Mouse (Mus musculus): ENCODE results near the gene Zfp638. TPM values are rescaled to one million over a fixed set of nuclear protein-coding genes. Genes with fewer than 3 reads are reported as not detected.

The Zfp638 gene
- total and polyA plus RNA-seq, 2 experiments from 2014 or later, result 31.9 to 40.4 TPM

GRCm38 (mm10) chr6:83906659-83907058 lies 39.8 kb downstream of the Zfp638 start:
- no peak overlapping the region for H3K4me3 ChIP-seq (ENCODE audit: low read depth, low read length)
- TF ChIP-seq EP300 (IDR thresholded peaks at IDR 0.05; ENCODE audit: low read depth), result no peak
- TF ChIP-seq CTCF (IDR thresholded peaks at IDR 0.05; ENCODE audit: low read depth), result no peak
- ATAC-seq (ENCODE audit: insufficient read depth, low read depth) (no peak), DNase-seq (ENCODE audit: low spot score) (no peak)
- no peak overlapping the region for H3K4me2 ChIP-seq (ENCODE audit: low read depth, low read length)
- H3K4me1 ChIP-seq (ENCODE audit: control insufficient read depth, insufficient read depth), result no peaks in the 10 kb centered on the region
- H3K9ac ChIP-seq (replicated peaks; ENCODE audit: low read depth, low read length), result no peak overlapping the region
- H3K27ac ChIP-seq (ENCODE audit: low read depth), result no peak overlapping the region
- H3K9me3 ChIP-seq (replicated peaks; ENCODE audit: control insufficient read depth, low read length), result no peaks in the 10 kb centered on the region
- no peaks in the 10 kb centered on the region for H3K27me3 ChIP-seq (ENCODE audit: control insufficient read depth, insufficient read depth, low read length)
- H3K36me3 ChIP-seq (replicated peaks; ENCODE audit: control insufficient read depth, insufficient read depth, low read length), result no peaks in the 10 kb centered on the region

DNA sequence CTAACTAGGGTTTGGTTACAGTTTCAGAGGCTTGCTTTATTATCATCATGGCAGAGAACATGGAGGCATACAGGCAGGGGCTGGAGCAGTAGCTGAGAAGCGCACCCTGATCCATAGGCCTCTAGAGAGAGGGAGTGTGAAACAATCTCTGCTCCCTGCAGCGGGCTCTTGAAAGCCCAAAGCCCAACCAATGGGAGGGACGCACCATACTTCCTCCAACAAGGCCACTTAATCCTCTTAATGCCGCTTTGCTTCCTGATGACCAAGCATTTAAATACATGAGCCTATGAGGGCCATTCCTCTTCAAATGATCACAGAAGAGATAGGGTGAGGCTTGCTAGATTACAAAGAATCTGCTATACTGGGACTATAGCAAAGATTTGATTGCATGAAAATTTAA lies 41.5 kb downstream of the Zfp638 start:
- no peak overlapping the region for H3K4me3 ChIP-seq (ENCODE audit: low read depth, low read length)
- ATAC-seq (ENCODE audit: insufficient read depth, low read depth) (no peak), DNase-seq (ENCODE audit: low spot score) (no peak)
- no peak for TF ChIP-seq CTCF (IDR thresholded peaks at IDR 0.05; ENCODE audit: low read depth)
- no peak for TF ChIP-seq EP300 (IDR thresholded peaks at IDR 0.05; ENCODE audit: low read depth)
- WGBS, result 31% methylated on average over 4 of the region's 4 CpGs
- no peaks in the 10 kb centered on the region for H3K27me3 ChIP-seq (ENCODE audit: control insufficient read depth, insufficient read depth, low read length)
- H3K9ac ChIP-seq (replicated peaks; ENCODE audit: low read depth, low read length), result no peak overlapping the region
- H3K4me1 ChIP-seq (ENCODE audit: control insufficient read depth, insufficient read depth), result no peaks in the 10 kb centered on the region
- H3K4me2 ChIP-seq (ENCODE audit: low read depth, low read length), result no peak overlapping the region
- no peaks in the 10 kb centered on the region for H3K9me3 ChIP-seq (replicated peaks; ENCODE audit: control insufficient read depth, low read length)
- no peaks in the 10 kb centered on the region for H3K36me3 ChIP-seq (replicated peaks; ENCODE audit: control insufficient read depth, insufficient read depth, low read length)
- no peak overlapping the region for H3K27ac ChIP-seq (ENCODE audit: low read depth)

DNA sequence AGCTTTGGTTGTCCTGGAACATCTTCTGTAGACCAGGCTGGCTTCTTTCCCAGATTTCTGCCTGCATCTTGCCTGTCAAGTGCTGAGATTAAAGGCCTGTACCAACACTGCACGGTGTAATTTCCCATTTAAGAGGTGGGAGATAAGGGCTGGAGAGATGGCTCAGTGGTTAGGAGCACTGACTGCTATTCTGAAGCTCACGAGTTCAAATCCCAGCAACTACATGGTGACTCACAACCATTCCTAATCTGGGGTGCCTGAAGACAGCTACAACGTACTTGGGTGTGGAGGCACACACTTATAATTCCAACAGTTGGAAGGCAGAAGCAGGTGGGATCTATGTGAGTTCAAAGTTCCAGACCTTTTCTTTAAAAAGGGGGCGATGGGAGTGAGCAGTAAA lies 46.8 kb downstream of the Zfp638 start:
- ATAC-seq (ENCODE audit: insufficient read depth, low read depth), result no peak

DNA sequence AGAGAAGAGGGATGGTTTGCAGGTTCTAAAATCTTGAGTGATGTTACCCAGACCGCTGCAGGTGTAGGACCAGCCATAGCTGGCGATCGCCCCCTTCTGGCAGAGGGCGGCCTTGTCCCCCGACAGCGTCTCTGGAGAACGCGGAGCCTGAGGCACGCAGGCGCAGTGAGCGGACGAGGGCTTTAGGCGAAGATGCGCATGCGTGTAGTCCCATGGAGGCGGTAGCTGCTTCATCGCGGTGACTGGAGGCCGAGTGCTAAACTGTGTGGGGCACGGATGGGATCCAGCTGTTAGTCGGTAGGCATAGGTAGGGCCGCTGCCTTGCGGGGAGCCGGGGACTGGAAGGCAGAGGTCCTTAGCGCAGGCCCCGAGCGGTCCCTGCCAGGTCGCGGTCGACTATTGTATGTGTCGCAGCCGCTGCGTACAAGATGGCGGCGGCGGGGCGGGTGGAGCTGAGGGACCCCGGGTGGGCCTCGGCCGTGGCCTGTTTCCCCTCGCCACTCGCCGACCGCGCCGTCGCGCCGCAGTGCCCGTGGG lies 47.3 kb downstream of the Zfp638 start:
- TF ChIP-seq EP300 (IDR thresholded peaks at IDR 0.05; ENCODE audit: low read depth) (no peak), CTCF (IDR thresholded peaks at IDR 0.05; ENCODE audit: low read depth) (peak; percentile 99)
- ATAC-seq (ENCODE audit: insufficient read depth, low read depth) (peak; percentile 97), DNase-seq (ENCODE audit: low spot score) (peak; percentile 97)
- Histone ChIP-seq H3K27ac (ENCODE audit: low read depth) (peak overlapping the region; percentile 95), H3K9ac (replicated peaks; ENCODE audit: low read depth, low read length) (peak overlapping the region; percentile 99), H3K4me3 (ENCODE audit: low read depth, low read length) (peak overlapping the region; percentile 99), H3K9me3 (replicated peaks; ENCODE audit: control insufficient read depth, low read length) (no peaks in the 10 kb centered on the region), H3K27me3 (ENCODE audit: control insufficient read depth, insufficient read depth, low read length) (no peaks in the 10 kb centered on the region), H3K4me2 (ENCODE audit: low read depth, low read length) (peak overlapping the region; percentile 71), H3K36me3 (replicated peaks; ENCODE audit: control insufficient read depth, insufficient read depth, low read length) (no peaks in the 10 kb centered on the region), H3K4me1 (ENCODE audit: control insufficient read depth, insufficient read depth) (no peaks in the 10 kb centered on the region)
- under 1% methylated on average over 47 of the region's 50 CpGs for WGBS

More for the DNA sequence above, 46.8 kb downstream of the Zfp638 start:
- DNase-seq (ENCODE audit: low spot score), result no peak
- Histone ChIP-seq H3K4me3 (ENCODE audit: low read depth, low read length) (no peak overlapping the region), H3K36me3 (replicated peaks; ENCODE audit: control insufficient read depth, insufficient read depth, low read length) (no peaks in the 10 kb centered on the region), H3K9me3 (replicated peaks; ENCODE audit: control insufficient read depth, low read length) (no peaks in the 10 kb centered on the region), H3K4me1 (ENCODE audit: control insufficient read depth, insufficient read depth) (no peaks in the 10 kb centered on the region), H3K27me3 (ENCODE audit: control insufficient read depth, insufficient read depth, low read length) (no peaks in the 10 kb centered on the region), H3K4me2 (ENCODE audit: low read depth, low read length) (no peak overlapping the region), H3K9ac (replicated peaks; ENCODE audit: low read depth, low read length) (no peak overlapping the region), H3K27ac (ENCODE audit: low read depth) (no peak overlapping the region)
- no peak for TF ChIP-seq CTCF (IDR thresholded peaks at IDR 0.05; ENCODE audit: low read depth)
- TF ChIP-seq EP300 (IDR thresholded peaks at IDR 0.05; ENCODE audit: low read depth), result no peak
- WGBS, result 25% methylated on average over 4 of the region's 4 CpGs

DNA sequence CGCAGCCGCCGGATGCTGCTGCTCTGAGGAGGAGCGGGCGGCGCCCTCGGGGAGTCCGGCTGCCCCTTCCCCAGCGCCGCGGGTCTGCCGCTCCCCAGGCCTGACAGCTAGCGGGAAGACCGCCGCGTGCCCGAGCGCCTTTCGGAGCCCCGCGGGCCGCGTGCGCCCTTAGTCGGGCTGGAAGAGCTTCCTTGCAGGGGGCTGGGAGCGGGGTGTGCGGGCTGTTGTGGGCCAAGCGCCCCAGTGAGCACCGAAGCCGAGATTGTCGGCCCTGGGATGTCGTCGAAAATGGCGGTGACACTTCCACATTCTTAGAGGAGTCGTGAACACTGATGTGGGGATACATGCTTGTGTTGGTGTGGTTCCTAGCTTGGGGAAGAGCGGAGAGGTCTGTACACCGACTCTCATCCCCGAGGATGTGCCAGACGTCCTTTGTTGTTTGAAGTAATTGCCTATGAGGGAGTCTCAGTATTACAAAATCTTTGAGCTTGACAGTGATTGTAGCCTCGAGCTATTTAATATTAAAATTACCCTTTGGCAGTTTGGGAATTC lies 47.9 kb downstream of the Zfp638 start:
- ATAC-seq (ENCODE audit: insufficient read depth, low read depth) (peak; percentile 68), DNase-seq (ENCODE audit: low spot score) (peak; percentile 16)
- Histone ChIP-seq H3K27ac (ENCODE audit: low read depth) (peak overlapping the region; percentile 95), H3K4me1 (ENCODE audit: control insufficient read depth, insufficient read depth) (no peaks in the 10 kb centered on the region), H3K4me2 (ENCODE audit: low read depth, low read length) (peak overlapping the region; percentile 71), H3K36me3 (replicated peaks; ENCODE audit: control insufficient read depth, insufficient read depth, low read length) (no peaks in the 10 kb centered on the region), H3K27me3 (ENCODE audit: control insufficient read depth, insufficient read depth, low read length) (no peaks in the 10 kb centered on the region), H3K4me3 (ENCODE audit: low read depth, low read length) (peak overlapping the region; percentile 99), H3K9ac (replicated peaks; ENCODE audit: low read depth, low read length) (peak overlapping the region; percentile 99), H3K9me3 (replicated peaks; ENCODE audit: control insufficient read depth, low read length) (no peaks in the 10 kb centered on the region)
- no peak for TF ChIP-seq EP300 (IDR thresholded peaks at IDR 0.05; ENCODE audit: low read depth)
- TF ChIP-seq CTCF (IDR thresholded peaks at IDR 0.05; ENCODE audit: low read depth), result no peak
- WGBS, result under 1% methylated on average over 39 of the region's 40 CpGs

GRCm38 (mm10) chr6:83927418-83927817 lies 60.5 kb downstream of the Zfp638 start:
- H3K4me3 ChIP-seq (ENCODE audit: low read depth, low read length), result no peak overlapping the region
- H3K27ac ChIP-seq (ENCODE audit: low read depth), result no peak overlapping the region
- H3K4me2 ChIP-seq (ENCODE audit: low read depth, low read length), result no peak overlapping the region
- TF ChIP-seq CTCF (IDR thresholded peaks at IDR 0.05; ENCODE audit: low read depth), result no peak
- TF ChIP-seq EP300 (IDR thresholded peaks at IDR 0.05; ENCODE audit: low read depth), result no peak
- H3K27me3 ChIP-seq (ENCODE audit: control insufficient read depth, insufficient read depth, low read length), result no peaks in the 10 kb centered on the region
- no peaks in the 10 kb centered on the region for H3K4me1 ChIP-seq (ENCODE audit: control insufficient read depth, insufficient read depth)
- peaks cover 19% of the 10 kb centered on the region for H3K36me3 ChIP-seq (replicated peaks; ENCODE audit: control insufficient read depth, insufficient read depth, low read length)
- ATAC-seq (ENCODE audit: insufficient read depth, low read depth) (no peak), DNase-seq (ENCODE audit: low spot score) (peak; percentile 18)
- H3K9me3 ChIP-seq (replicated peaks; ENCODE audit: control insufficient read depth, low read length), result no peaks in the 10 kb centered on the region
- 62% methylated on average over 1 of the region's 1 CpGs for WGBS
- H3K9ac ChIP-seq (replicated peaks; ENCODE audit: low read depth, low read length), result no peak overlapping the region
